Mouse (Mus musculus): ENCODE measurements around the gene Ppp1r14a. TPM values are rescaled to one million over a fixed set of nuclear protein-coding genes. Genes with fewer than 3 reads are reported as not detected.

Ppp1r14a gene
- 10.9 and 12.4 TPM in 2 replicates for total RNA-seq (2021)
- long read RNA-seq, experiment 1, transcript Ppp1r14a-201 (4 exons, 950 nt): major isoform, 5 of 6 reads
- long read RNA-seq, experiment 1, partial matches to known transcripts: 0 of 6 reads
- long read RNA-seq, experiment 1, other reads (novel, unspliced or antisense): 1 of 6 reads
- long read RNA-seq, experiment 2, transcript Ppp1r14a-201 (4 exons, 950 nt): major isoform, 9 of 9 reads
- long read RNA-seq, experiment 2, partial matches to known transcripts: 0 of 9 reads
- long read RNA-seq, experiment 2, other reads (novel, unspliced or antisense): 0 of 9 reads

DNA sequence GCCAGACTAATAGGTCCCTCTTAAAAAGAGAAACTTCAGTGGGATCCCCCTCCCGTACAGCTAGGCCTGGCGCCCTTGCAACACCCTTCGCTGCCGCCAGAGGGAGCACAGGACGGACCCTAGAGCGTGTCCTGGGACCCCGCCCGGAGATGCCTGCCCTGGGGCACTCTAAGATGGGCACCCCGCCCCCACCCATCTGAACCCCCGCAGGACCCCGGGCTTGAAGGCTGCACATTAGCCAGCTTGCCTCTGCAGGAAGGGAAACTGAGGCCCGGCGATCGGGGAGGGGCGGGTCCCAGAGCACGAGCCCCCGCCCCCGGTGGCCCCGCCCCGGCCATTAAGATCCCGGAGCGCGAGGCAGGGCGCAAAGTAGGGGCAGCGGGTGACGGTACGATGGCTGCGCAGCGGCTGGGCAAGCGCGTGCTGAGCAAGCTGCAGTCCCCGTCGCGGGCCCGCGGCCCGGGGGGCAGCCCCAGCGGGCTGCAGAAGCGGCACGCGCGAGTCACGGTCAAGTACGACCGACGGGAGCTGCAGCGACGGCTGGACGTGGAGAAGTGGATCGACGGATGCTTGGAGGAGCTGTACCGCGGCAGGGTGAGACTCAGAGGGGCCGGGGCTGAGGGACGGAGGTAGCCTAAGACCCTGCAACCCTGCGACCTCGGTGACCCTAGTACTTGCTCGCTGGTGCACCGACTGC is at the start of gene Ppp1r14a:
Gene Ppp1r14a, plus strand, starts transcription at position 367 of the 697 bp plus-strand sequence.
- DNase-seq: peak; percentile 84

DNA sequence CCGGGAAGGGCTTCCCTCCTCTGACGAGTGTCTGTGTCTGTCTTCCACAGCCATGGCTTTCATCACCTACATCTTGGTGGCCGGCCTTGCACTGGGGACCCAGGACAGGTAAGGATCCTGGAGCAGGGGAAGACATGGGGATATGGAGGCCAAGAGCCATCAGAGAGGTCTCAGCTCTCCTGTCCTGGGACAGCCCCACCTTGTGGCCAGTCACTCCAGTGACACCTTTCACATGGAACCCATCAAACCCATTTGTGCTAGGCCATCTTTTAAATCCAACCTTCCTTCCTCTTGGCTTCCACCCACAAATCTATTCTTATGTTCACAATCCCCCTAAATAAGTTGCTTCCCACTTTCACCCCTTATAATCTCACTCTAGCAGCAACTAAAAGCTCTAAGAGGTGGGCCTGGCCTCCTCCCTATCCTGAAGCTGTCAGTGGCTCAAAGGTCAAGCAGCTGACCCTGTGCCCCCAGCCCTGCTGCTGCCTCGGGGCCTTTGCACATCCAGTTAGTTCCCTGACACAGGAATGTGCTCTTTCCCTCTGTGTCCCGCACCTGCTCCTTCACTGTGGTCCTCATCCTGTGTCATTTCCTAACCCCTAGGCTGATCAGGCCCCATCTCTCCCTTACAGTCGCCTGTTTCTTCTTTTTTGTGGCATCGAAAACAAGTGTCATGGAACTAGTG is 44.2 kb upstream of the Ppp1r14a start:
- DNase-seq: peak; percentile 66

DNA sequence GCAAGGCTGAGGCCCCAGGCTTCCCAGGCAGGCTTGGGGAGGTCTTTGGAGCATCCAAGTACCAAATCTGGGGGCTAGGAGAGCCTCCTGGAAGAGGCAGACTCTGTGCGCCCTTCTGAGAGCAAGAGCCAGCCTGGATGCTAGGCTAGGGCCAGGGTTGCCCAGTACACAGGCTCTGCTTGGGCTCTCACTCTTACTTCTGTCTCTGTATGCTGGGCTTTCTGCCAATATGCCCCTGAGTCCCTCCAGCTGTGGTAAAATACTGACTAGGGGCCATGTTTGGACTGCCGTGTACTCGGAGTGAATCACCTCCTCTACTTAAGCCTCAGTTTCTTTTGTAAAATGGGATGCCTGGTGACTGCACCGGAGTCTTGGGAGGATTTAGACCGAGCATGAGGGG is 43.1 kb upstream of the Ppp1r14a start:
- DNase-seq: no peak

DNA sequence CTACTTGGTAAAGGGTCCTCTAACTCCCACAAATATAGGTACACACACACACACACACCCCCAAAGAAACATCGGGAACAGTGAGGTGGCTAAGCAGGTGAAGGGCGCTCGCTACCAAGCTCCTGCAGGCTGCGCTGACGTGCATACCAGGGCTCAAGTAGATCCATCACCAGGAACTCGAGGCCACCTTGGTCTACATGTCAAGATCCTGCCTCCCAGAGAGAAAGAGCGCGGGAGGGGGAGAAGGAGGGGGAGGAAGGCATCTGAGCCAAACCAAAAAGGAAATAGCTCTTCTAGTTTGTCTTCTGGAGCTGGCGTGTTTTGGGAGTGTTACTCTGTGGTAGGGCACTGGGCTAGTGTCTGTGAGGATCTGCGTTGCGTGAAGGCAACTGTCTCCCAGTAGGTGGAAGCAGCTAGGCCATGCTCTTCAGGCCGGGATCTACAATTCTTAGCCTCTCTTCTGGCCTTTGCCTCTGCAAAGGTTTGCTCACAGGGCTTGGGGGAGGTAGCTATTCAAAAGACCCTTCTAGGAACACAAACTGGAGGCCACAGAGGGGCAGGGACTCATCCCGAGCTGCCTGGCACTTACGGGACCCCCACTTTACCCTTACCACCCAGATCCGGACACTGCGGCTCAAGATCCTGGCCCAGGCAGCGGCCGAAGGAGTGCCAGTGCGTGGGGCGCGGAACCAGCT is 42.3 kb upstream of the Ppp1r14a start:
- no peak for DNase-seq

DNA sequence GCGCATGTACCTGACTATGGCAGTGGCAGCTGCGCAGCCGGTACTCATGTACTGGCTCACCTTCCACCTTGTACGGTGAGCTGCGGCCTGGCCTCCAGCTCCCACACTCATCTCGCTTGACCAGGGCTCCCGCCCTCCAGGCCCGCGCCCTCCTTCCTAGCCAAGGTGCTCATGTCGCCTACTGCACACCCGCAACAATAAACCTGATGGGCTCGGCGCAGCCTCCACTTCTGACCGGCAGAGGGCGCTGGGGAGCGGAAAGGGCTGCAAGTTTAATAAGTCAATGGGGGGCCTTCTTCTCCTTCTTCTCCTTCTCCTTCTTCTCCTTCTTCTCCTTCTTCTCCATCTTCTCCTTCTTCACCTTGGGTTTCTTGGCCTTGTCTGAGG is 41.8 kb upstream of the Ppp1r14a start:
- peak; percentile 89 for DNase-seq

DNA sequence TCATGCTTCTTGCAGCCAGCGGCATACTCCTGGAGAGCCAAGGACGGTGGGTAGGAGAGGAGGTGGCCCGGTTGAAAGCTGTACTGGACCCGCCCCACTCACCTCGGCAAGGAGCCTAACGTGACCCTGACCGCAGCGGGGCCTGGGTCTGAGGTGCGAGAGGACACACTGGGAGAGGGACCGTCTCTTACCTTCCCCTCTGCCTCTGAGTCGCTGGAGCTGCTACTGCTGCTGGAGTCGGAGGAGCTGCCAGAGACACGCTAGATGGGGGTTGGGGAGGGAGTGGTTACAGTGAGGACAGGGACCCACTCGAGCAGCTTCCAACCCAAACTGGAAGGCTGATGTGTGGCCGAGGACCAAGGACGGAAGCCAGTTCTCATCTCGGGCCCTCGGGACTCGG is 41.4 kb upstream of the Ppp1r14a start:
- peak; percentile 29 for DNase-seq

DNA sequence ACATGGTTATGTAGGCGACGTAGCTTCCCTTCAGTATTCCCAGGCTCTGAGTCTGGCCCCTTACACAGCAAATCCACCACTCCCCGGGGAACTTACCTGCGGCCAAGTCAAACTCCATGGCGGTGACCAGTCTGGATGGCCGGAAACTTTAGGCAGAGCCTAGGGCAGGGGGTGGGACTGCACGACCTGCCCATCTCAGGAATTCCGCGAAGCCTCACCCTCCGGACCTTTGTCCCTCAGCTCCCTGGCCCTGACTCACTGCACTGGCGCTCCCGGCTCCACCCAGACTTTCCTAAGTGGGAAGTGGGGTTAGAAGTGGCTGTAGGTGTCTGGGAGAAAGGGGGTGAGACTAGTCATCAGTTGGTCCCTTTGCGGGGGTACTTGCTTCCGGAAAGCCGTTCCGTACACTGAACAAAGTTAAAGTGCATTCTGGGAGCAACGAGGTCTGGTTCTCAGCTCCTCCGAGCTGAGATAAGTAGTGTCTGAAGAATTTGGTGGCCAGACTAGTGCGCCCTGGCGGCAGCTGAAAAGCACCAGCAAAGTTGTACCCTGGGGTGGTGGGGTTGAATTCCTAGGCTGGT is 40.8 kb upstream of the Ppp1r14a start, which contains the start of gene 2200002D01Rik:
Gene 2200002D01Rik, minus strand, starts transcription at position 206 of the 581 bp plus-strand sequence.
- DNase-seq: peak; percentile 50

DNA sequence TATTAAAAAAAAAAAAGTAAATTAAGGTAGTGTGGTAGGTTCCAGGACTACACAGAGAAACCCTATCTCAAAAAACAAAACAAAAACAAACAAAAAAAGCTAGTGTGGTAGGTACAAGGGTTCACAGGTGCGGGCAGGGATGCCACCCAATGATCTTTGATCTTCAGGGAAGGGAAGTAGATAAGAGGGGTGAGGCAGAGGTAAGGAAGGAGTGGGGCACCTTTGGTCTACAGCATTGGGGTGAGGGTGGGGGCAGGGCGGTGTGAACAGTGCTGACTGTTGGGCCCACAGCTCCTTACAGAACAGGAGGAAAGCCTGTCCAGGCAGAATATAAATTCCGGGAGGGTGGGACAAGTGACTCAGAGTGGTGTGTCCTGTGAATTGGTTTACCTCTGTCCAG is 37.9 kb upstream of the Ppp1r14a start:
- DNase-seq: no peak

DNA sequence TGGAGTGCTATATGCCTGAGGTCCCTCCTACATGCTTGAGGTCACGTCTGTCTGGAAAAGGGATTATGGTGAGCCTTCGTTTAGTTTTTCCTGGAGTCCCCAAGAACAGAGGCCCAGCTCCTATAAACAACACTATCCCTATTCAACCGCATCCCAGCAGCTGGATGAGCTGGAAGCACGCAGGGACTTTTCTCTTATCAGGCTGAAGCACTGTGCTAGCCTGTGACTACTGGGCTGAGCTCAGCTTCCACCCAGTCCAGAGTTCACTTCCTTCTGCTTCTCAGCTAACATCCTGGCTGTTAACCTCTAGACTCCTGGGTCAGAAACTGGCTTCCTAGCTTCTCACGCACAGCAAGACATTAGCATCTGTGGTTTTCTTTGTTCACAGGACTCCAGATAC is 35.3 kb upstream of the Ppp1r14a start:
- no peak for DNase-seq

DNA sequence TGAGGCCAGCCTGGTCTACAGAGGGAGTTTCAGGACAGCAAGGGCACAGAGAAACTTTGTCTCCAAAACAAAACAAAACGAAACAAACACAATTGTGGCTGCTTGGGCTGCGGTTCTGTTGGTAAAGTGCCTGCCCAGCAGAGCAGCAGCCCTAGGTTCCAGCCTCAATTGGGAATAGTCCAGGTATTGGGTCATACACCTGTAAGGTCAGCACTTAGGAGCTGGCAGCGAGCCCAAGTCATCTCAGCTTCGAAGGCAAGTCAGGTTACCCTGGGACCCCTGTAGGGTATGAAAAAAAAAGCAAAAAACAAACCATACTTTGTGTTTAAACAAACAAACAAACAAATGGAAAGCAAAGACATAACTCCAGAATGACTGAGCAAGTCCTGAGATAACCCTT is 33.2 kb upstream of the Ppp1r14a start:
- no peak for DNase-seq

DNA sequence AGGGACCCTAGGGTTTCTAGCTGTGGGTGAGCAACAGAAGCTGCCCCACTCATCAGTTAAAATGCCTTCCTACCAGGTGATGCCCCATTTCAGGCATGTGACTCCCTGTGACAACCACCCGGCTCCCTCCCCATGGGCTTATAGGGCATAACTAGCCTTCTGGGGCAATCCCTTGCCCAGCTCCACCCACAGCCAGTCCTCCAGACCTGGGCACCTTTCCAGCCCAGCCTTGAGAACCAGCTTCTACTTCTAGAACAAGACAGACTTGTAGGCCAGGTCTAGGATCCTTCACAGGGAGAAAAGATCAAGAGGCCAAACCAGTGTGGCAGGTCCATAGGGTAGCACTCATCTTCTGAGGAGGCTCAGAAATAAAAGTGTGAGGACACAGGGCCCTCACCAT is 31.7 kb upstream of the Ppp1r14a start:
- peak; percentile 65 for DNase-seq

DNA sequence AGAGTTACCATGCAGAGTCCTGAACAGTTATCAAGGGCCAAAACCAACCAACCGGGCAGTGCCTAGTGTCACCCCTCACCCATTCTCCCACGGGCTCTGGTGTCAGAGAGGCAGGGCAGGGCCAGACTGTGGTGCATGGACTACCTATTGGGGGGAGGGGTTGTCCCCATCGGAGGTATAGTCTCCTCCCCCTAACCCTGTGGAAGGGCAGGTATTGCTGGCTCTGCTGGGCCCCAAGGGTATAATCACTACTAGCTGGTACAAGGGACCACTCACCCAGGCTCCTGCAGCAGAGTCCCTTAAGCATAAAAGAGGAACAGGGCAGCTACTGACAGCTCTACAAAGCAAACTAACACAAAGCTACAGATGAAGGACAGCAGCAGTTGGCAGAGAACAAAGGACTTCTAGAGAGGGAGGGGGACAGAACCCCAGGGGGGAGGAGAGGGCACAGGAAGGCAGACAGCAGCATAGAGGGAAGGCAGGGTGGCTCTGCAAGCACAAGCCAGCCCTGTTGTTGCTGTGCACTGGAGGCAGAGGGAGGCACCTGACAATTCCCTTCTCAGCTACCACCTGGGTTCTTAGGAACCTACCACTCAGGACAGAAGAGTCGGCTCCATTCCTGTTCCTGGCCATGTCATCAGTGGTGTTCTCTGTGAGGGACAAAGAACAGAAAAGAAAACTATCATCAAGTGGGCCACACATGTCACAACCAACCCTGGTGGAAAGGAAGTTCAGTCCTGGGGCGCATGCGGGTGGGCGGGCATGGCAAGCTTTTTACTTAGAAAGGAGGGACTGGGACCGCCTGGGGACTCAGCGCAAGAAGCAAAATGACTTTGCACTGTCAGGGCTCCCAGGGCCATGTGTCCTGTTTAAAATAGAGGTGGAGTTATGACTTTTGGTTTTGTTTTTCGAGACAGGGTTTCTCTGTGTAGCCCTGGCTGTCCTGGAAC is 29.1 kb upstream of the Ppp1r14a start:
- no peak for DNase-seq

DNA sequence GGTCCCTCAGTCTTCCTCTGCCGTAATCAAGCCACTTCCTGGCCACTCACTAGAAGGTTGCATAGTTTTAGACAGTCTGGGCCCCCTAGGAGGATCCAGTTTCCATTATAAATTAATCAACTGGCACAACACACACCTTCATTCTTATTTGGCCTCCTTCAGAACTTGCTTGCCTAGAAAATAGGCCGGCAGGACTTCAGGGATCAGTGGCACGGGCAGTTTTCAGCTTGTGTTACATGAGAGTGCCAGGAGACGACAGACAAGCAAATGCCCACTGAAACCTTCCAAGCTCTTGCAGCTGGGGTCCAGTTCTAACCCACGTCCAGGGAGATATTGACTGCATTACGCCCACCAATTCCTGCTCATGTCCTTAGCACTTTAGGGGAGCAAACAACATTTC is 27.0 kb upstream of the Ppp1r14a start:
- no peak for DNase-seq

DNA sequence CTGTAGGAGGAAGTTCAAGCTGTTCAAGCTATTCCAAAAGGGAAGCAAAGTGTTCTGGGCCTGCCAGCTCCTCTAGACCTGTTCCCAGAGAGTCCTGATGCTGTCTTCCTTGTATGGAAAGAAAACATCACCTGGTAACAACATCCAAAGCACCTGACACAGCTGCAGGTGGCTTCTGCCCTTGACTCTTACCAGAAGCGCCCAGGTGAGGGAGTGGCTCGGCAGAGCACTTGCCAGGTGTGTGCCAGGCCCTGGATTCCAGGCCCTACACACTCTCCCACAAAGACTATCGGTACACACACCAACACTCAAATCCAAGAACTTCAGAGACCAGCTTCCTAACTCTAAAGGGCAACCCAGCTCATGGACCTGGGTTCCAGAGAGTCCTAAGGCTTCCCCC is 25.3 kb upstream of the Ppp1r14a start:
- DNase-seq: no peak

DNA sequence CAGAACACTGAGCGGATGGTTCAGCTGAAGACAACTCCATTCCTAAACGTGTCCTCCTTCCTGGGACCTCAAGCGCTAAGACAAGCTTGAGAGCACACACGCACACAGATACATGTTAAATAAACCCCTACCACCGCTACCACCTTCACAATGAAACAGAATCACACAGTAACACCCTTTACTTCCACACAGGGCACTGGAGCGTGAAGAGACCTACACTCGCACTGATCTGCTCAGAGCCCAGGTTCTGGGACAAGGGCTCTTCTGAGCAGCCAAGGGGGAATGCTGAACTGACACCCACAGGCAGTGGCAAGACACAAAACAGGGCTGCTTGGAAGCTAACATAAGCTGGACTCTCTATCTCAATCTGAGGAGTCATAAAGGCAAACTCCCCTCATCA is 23.5 kb upstream of the Ppp1r14a start:
- no peak for DNase-seq

DNA sequence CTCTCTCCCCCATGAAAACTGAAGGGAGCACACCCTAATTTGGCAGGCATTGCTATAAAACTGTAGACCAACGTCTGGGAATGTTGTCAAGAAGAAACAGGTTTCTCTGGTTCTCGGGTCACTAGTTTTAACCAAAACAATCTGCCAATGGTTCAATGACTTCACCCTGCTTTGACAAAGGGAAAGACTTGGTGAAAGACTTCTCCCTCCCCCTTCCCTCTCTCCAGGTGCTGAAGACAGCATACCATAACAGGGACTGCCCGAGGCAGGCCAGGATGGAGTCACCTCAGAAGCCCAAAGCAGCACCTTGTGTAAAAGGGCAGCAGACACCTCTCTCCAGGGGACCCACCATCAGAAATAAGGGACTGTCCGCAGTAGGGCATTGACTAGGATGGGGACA is 22.2 kb upstream of the Ppp1r14a start:
- DNase-seq: no peak

DNA sequence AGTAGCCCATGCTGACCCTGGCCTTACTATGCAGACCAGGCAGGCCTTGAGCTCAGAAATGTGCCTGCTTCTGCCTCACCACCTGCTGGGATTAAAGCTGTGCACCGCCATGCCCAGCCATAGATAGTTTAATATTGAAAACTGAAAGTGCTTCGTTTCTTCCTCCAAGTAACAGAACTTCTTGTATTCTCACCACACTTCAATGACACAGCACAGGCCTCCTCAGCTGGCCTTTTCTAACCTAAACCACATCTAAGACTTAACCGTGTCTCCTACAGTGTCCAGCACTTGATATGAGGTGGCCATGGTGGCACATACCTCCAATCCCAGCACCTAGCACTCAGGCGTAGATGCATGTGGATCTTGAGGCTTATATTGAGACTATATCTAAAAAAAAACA is 18.7 kb upstream of the Ppp1r14a start:
- no peak for DNase-seq

DNA sequence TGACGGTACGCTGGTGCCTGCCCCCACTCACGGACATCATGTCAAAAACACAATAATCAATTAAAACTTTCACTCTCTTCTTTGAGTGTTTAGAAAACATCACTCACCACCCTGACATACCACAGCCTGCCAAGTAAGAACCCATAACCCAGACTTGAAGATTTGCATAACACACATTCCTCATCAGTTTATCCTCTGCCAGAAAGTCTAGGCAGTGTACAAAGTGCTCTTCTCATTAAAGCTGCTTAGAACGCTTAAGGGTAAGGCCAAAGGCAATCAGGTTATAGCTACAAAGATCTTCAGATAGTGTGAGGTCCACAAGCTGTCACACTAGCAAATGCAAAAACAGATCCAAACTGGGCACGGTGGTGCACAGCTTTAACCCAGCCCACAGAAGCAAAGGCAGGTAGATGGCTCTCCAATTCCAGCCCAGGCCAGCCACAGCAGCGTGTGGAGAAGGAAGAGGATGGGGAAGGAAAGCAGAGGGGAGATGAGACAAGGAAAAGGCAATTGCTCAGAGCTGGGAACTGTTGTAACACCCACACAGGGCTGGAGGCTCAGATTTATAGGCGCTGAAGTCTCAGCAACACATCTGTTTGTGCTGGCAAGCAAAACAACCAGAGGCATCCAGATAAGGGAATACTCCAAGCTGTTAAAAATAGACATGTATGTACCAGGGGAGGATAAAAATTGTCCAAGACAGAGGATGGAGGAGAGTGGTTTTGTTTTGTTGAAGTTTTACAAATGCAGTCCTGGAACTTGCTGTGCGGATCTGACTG is 17.2 kb upstream of the Ppp1r14a start:
- no peak for DNase-seq

DNA sequence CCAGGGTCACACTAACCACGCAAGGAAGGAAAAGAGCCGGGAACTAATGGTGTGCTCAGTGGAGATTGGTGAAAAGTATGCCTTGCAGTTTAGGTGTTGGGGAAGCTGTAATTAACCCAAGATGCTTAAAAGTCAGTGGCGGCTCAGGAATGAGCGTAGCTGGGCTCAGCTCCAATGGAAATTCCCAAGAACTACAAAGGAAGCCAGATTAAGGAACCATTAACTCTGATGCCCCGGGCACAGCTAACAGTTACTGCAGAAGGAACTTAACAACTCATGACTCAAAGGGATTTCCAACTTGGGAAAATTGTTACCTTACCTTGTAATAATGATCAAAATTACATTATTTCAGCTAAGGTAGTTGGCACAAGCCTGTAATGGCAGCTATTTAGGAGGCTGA is 12.4 kb upstream of the Ppp1r14a start:
- DNase-seq: no peak

DNA sequence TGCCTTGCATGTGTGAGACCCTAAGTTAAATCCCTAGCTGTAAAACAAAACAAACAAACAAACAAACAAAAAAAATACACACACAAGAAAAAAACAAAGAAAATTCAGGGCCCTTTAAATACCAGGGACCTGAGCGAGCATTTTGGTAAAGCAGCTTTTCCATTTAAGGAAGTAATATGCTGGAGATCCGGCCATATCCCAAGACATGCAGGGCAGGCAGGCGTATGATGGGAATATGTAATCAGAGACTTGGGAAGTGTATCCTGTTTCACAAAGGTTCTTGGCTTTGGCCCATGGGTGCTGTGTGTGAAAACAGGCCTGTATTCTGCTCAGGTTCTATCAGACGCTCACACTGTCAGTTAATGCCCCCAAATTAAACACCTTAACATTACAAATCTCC is 11.6 kb upstream of the Ppp1r14a start:
- DNase-seq: no peak

All from adrenal gland, postnatal 14 days (tissue).